Mouse (Mus musculus): ENCODE measurements around the gene March10.

DNA sequence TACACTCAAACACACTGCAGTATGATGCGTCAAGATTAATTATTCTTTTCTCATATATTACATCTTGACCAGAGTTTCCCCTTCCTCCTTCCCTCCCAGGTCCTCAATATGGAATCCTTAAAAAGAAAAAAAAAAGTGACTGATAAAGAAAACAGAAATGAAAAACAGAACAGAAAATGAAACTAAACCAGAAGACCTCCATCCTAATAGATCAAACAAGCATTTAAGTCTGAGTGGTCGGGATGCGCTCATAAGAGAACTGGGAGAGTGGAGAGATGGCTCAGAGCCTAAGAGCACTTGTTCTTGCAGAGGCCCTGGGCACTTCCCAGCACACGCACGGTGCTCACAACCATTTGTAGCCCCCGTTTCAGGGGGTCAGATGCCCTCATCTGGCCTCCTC, 28.5 kb upstream of the March10 start:
- TF ChIP-seq CTCF (IDR thresholded peaks at IDR 0.05; ENCODE audit: low read depth, low read length), result no peak
- TF ChIP-seq TAL1 (conservative IDR thresholded peaks at IDR 0.05; ENCODE audit: low read depth, low read length), result no peak
- TF ChIP-seq POLR2AphosphoS5 (IDR thresholded peaks at IDR 0.05; ENCODE audit: insufficient replicate concordance, low read depth, low read length), result no peak
- TF ChIP-seq GATA1 (IDR thresholded peaks at IDR 0.05; ENCODE audit: borderline replicate concordance, low read length), result no peak
